Mouse (Mus musculus): ENCODE results near the gene Cobll1.

The Cobll1 gene

GRCm38 (mm10) chr2:65147431-65147830 is 91.8 kb downstream of the Cobll1 start:
- DNase-seq (ENCODE audit: low read depth, low spot score) = no peak

GRCm38 (mm10) chr2:65145421-65146117 is 93.6 kb downstream of the Cobll1 start:
- DNase-seq (ENCODE audit: low read depth, low spot score) = no peak

- no peak for DNase-seq (ENCODE audit: low read depth, low spot score)
These were observed 98.0 kb downstream of the Cobll1 start for GRCm38 (mm10) chr2:65141093-65141661.

DNA sequence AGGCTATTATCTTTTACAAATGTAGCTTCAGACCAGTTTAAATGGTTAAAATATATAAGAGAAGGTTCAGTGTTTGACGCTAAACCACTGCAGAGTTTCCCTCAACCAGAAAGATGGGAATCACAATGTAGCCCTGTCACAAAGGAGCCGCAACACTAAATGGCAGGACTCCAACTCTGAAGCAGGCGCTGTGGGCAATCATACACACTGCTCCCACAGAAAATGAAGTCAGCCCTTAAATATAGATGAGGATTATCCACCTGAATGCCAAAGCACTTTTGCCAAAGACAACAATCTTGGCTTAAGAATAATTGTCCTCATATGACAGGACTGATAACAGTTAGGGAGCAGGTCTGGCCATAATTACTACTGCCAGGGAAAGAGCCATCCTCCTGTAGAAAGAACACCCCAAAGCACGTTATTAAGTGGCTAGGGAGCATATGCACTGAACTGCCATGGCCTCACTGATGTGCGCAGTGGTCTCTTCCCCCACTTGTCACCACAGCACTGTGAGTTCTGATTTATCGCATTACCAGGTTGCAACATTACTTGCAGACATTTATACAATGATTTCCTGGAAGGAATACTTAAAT is 98.8 kb downstream of the Cobll1 start:
- DNase-seq (ENCODE audit: low read depth, low spot score) = no peak

DNA sequence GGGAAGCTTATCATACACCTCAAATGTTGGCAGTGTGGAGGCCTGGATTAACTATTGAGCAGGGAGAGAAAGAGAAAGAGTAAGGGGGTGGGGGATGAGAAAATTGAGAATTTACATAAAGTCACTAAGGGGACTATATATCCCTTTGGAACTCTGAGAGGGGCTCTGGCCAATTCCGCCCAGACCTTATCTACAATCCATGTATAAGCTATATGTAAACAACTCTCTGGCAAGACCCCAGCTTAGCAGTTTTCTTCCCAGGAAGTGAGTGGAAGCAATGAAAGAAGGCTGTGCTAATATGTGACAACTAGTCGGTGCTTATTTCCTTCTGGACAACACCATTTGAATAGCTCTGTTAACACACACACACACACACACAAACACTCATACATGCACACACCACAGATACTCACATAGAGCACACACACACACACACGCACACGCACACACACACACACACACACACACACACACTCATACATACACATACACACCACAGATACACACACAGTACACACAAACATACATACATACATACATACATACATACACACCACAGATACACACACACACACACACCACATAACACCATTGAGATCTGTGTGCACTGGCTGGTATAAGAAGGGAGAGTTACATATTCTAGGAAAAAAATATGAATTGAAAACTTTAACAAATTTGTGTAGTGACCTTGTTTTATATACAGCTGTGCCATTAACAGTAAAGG is 99.4 kb downstream of the Cobll1 start:
- DNase-seq (ENCODE audit: low read depth, low spot score) = no peak

DNA sequence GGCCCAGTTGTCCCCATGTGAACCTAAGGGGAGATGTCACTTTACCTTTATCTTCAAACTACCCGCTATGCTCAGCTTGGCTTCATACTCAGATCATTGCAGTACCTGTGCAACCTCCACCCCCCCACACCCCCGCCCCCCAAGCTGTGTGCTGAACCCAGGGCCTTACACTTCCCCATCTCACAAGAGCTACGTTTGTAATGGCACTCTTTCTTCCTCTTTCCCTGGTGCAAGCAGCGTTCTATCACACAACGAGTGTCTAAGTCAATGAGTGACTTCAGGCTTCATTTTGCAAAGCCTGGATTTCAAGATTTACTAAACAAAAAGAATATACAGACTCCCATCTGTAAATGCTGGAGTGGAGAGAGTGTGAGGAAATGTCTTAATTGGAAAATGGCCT is 100.2 kb downstream of the Cobll1 start:
- no peak for DNase-seq (ENCODE audit: low read depth, low spot score)

DNA sequence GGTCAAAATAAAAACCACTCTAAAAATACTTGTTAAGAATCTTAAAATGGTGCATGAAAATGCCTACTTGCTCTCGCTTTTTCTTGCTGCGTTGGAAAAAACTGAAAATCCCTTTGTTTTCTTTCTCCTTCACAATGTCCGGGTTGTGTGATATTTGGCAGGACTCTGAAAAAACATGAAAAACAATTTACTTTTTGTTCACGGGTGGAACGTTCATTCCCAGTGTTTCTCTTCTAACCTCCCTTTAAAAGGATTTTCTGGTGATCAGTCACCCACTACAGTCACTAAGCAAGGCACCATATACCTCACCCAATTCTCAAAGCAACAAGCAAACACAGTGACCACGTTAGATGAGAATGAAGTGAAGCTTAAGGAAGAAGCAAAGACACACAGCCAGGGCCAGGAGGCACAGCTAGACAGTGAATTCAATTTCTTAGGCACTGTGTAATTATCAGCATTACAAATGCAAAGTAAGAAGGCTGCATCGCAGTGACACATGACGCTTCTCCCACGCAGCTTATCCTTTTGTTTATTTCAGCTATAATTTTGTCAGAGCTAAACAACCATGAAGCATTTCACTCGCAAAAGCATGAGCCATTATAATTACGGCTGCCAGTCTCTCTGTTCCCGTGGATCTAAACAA is 112.9 kb downstream of the Cobll1 start:
- DNase-seq (ENCODE audit: low read depth, low spot score) = no peak

GRCm38 (mm10) chr2:65123702-65124101 is 115.5 kb downstream of the Cobll1 start:
- no peak for DNase-seq (ENCODE audit: low read depth, low spot score)

DNA sequence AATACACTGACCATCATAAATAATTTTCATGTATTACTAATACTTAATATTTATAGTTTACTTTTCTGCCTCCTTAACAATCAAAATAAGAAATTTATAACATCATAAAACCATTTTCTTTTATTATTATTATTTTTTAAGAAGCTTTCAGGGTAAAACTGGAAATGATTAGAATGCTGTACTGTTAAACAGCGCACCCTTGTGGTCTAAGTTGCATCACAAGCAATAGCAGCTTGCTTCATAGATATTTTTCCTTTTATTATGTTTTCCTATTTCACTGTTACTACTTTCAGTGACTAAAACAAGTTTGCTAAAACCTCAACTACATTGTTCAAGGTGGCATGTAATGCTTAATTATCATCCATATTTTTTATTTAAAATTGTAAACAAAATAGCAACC is 117.8 kb downstream of the Cobll1 start:
- DNase-seq (ENCODE audit: low read depth, low spot score) = no peak

DNA sequence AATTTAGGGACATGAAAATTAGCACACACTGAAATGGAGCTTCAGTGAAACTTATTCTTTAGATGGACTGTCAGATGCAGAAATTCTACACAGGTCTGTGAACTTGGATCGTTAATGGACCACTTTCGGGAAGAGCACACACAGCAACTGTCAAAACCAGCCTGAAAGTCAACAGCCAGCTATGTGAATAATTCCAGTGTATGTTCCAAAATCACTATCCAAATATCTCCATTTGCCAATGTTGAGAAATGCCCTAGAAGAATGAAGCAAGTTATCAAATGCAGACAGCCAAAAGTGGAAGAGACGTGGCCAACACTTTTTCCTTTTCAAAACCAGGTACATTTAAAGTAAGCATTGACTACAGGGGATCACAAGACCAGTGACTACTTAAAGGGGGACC is 118.2 kb downstream of the Cobll1 start:
- no peak for DNase-seq (ENCODE audit: low read depth, low spot score)

- DNase-seq (ENCODE audit: low read depth, low spot score) = no peak
These were observed 119.1 kb downstream of the Cobll1 start for GRCm38 (mm10) chr2:65120112-65120511.

DNA sequence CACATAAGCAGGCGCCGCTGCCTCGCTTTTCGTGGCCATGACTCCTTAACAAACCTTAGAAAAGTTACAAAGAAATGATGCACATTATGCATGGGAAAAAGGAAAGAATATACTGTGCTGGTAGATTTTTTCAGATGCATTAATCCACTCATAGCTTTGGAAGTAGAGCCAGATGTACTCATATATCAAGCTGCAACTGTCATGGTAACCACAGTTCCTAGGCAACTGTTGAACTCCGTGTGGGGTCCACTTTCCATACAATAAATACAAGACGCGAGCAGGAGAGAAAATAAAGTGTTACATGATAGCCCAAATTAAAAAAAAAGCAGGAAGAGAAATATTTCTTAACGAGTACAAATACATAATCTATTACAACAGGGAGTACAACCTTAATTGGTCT is 119.5 kb downstream of the Cobll1 start:
- no peak for DNase-seq (ENCODE audit: low read depth, low spot score)

DNA sequence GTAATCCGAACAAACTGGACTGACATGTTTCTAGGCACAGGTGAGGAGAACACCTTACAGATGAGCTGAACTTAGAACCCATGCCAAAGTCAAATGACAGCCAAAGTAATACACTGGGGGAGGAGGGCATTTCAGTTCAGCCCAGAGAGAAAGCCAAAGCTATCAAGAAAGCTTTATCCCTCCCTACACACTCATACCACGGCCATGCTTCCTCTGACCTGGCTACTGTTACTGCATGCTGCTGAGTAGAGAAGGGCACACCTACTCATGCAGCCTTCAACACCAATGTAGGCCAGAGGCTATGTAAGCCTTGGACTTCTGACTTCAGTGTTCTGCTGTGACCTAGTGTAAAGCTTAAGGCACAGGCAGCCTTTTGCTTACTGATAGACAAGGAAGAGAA is 120.1 kb downstream of the Cobll1 start:
- DNase-seq (ENCODE audit: low read depth, low spot score) = no peak

GRCm38 (mm10) chr2:65117859-65118258 is 121.3 kb downstream of the Cobll1 start:
- DNase-seq (ENCODE audit: low read depth, low spot score) = no peak

GRCm38 (mm10) chr2:65116428-65117125 is 122.6 kb downstream of the Cobll1 start:
- no peak for DNase-seq (ENCODE audit: low read depth, low spot score)

- no peak for DNase-seq (ENCODE audit: low read depth, low spot score)
These were observed 126.0 kb downstream of the Cobll1 start for GRCm38 (mm10) chr2:65113191-65113590.

- DNase-seq (ENCODE audit: low read depth, low spot score) = no peak
These were observed 134.6 kb downstream of the Cobll1 start for GRCm38 (mm10) chr2:65104569-65104968.

GRCm38 (mm10) chr2:65103801-65104200 is 135.4 kb downstream of the Cobll1 start:
- no peak for DNase-seq (ENCODE audit: low read depth, low spot score)

DNA sequence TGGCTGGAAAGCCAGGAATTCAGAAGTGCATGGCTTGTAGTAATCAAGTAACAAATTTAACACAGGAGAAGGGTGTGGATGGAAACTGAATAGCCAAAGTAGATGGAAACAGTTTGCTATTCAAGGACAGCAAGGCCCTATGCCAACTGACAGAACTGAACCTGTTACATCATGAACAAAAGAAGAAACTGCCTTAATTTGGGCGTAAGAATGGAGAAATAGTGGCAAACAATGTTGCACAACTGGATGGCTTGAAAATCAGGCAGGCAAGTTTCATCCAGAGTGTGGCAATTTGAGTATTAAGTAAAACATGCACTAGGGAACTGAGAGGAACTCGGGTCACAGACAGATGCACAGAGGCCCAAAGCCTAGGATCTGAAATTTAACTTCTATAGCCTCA is 137.8 kb downstream of the Cobll1 start:
- DNase-seq (ENCODE audit: low read depth, low spot score) = no peak

GRCm38 (mm10) chr2:65100001-65100400 is 139.2 kb downstream of the Cobll1 start:
- DNase-seq (ENCODE audit: low read depth, low spot score) = no peak

GRCm38 (mm10) chr2:65095571-65095970 is 143.6 kb downstream of the Cobll1 start:
- DNase-seq (ENCODE audit: low read depth, low spot score) = no peak

Data from retina, adult 2 months (tissue).